Mouse (Mus musculus): ENCODE measurements at regions not wholly inside any gene's neighbourhood (a gene's known extent, or its start where the extent isn't known, plus 50 kb on each side); places are given as distances from the start of the nearest gene placed in this dataset.

DNA sequence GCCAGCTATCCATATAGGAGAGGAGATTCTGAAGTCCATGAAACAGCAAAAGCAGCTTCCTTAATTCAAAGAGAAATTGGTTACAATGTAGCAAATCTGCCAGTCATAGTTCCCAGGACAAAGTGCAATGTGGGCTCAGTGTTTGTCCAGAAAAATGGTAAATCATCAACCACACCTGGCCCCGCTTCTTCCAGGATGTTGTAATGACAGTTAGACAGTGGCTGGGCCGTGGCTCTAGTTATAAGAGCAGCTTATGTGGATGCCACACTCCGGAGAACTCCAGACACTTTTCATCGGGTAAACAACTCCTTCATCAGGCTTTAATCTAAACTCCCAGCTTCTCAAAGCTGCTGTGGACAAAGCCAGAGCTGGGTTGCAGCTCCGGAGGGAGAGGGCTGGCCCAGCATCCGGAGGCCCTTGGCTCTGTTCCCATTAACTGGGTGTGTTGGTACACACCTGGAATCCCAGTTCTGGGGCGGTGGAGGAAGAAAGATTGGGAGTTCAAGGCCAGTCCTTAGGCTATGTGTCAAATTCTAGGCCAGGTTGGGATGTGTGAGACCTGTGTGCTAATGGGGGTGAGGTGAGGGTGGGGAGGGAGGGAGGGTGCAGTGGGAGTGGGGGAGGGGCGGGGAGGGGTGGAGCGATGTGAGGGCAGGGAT is 142.9 kb upstream of the Plekha5 start:
- Histone ChIP-seq H3K4me3 (ENCODE audit: control insufficient read depth, low read depth, low read length) (no peak overlapping the region), H3K27me3 (ENCODE audit: control insufficient read depth, insufficient read depth, low read length) (no peaks in the 10 kb centered on the region), H3K36me3 (ENCODE audit: control insufficient read depth, insufficient read depth, low read length) (no peaks in the 10 kb centered on the region), H3K4me1 (ENCODE audit: control insufficient read depth, insufficient read depth, low read length) (peaks cover 2% of the 10 kb centered on the region; the same call in 1 of the 2 replicates), H3K27ac (ENCODE audit: control insufficient read depth, insufficient read depth, low read depth, low read length) (no peak overlapping the region)
- TF ChIP-seq POLR2A (IDR thresholded peaks at IDR 0.05; ENCODE audit: control insufficient read depth, low read depth, low read length) (no peak), CTCF (IDR thresholded peaks at IDR 0.05; ENCODE audit: control insufficient read depth, insufficient read depth, insufficient replicate concordance, low read depth, low read length) (no peak)

DNA sequence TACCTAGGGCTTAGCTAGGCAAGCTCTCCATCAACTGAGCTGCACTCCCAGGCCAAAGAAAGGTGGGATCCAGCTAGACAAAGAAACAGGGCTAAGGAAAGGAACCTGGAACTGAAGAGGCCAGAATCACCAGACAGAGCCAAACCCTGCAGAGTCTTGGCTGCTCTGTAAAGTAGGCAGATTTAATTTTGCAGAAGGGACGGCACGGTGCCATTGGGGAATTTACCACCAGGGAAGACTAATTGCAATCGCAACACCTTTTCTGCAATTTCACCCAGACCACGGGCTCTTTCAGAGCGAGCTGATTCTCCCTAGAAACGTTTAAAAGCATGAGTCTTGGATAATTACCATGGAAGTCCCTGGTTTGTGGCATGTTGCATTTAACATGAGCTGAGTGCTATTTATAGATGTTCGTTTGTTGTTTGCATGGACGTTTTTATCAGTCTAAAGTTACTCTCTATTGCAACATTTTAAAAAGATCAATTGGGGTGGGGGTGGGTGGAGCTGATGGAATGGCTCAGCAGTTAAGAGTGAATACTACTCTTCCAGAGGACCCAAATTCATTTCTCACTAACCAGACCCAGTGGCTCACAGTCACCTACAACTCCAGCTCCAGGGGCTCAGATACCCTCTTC is 144.0 kb upstream of the Plekha5 start:
- TF ChIP-seq POLR2A (IDR thresholded peaks at IDR 0.05; ENCODE audit: control insufficient read depth, low read depth, low read length) (no peak), CTCF (IDR thresholded peaks at IDR 0.05; ENCODE audit: control insufficient read depth, insufficient read depth, insufficient replicate concordance, low read depth, low read length) (no peak)
- no peaks in the 10 kb centered on the region for H3K36me3 ChIP-seq (ENCODE audit: control insufficient read depth, insufficient read depth, low read length)
- no peak overlapping the region for H3K4me3 ChIP-seq (ENCODE audit: control insufficient read depth, low read depth, low read length)
- H3K4me1 ChIP-seq (ENCODE audit: control insufficient read depth, insufficient read depth, low read length): peaks cover 2% of the 10 kb centered on the region; the same call in 1 of the 2 replicates
- no peak overlapping the region for H3K27ac ChIP-seq (ENCODE audit: control insufficient read depth, insufficient read depth, low read depth, low read length)
- no peaks in the 10 kb centered on the region for H3K27me3 ChIP-seq (ENCODE audit: control insufficient read depth, insufficient read depth, low read length)

DNA sequence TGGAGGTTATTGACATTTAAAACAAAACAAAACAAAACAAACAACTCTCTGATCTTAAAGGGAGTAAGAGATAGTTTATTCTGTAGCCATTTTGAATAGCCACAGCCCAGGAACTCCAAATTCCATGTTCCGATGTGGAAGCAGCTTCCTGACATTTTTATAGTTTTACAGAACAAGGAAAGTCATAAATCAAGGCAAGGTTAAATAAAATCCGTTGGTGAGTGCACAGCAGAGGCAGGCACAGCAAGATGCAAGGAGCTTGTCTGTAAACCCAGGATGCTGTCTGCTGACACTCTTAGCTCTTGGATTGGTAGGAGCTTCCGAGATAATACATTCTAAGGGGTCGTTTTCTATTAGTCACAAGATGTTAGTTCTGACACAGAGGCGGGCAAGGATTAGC is 145.1 kb upstream of the Plekha5 start:
- Histone ChIP-seq H3K4me3 (ENCODE audit: control insufficient read depth, low read depth, low read length) (no peak overlapping the region), H3K27me3 (ENCODE audit: control insufficient read depth, insufficient read depth, low read length) (no peaks in the 10 kb centered on the region), H3K27ac (ENCODE audit: control insufficient read depth, insufficient read depth, low read depth, low read length) (no peak overlapping the region), H3K4me1 (ENCODE audit: control insufficient read depth, insufficient read depth, low read length) (peaks cover 2% of the 10 kb centered on the region; the same call in 1 of the 2 replicates), H3K36me3 (ENCODE audit: control insufficient read depth, insufficient read depth, low read length) (no peaks in the 10 kb centered on the region)
- no peak for TF ChIP-seq CTCF (IDR thresholded peaks at IDR 0.05; ENCODE audit: control insufficient read depth, insufficient read depth, insufficient replicate concordance, low read depth, low read length)
- no peak for TF ChIP-seq POLR2A (IDR thresholded peaks at IDR 0.05; ENCODE audit: control insufficient read depth, low read depth, low read length)

DNA sequence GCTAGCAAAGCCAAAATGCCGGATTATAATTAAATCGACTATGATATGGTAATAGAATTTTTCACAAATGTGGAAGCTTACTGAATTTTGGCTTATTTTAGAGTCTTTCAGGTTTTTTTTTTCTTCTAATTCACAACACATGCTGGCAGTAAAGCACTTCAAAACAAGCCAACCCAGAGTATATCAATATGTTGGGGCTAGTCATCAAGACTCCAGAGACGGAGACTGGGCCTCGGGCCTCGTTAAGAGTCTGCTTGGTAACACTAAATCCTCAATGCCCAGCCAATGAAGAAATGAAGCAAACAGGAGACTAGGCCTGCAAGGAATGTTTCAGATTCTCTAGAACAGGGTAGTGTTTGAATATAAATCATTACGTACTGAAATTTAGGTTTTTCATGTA is 153.3 kb upstream of the Plekha5 start:
- TF ChIP-seq CTCF (IDR thresholded peaks at IDR 0.05; ENCODE audit: control insufficient read depth, insufficient read depth, insufficient replicate concordance, low read depth, low read length) (no peak), POLR2A (IDR thresholded peaks at IDR 0.05; ENCODE audit: control insufficient read depth, low read depth, low read length) (no peak)
- H3K4me3 ChIP-seq (ENCODE audit: control insufficient read depth, low read depth, low read length): no peak overlapping the region
- no peaks in the 10 kb centered on the region for H3K36me3 ChIP-seq (ENCODE audit: control insufficient read depth, insufficient read depth, low read length)
- no peak overlapping the region for H3K27ac ChIP-seq (ENCODE audit: control insufficient read depth, insufficient read depth, low read depth, low read length)
- no peaks in the 10 kb centered on the region for H3K4me1 ChIP-seq (ENCODE audit: control insufficient read depth, insufficient read depth, low read length)
- H3K27me3 ChIP-seq (ENCODE audit: control insufficient read depth, insufficient read depth, low read length): no peaks in the 10 kb centered on the region

DNA sequence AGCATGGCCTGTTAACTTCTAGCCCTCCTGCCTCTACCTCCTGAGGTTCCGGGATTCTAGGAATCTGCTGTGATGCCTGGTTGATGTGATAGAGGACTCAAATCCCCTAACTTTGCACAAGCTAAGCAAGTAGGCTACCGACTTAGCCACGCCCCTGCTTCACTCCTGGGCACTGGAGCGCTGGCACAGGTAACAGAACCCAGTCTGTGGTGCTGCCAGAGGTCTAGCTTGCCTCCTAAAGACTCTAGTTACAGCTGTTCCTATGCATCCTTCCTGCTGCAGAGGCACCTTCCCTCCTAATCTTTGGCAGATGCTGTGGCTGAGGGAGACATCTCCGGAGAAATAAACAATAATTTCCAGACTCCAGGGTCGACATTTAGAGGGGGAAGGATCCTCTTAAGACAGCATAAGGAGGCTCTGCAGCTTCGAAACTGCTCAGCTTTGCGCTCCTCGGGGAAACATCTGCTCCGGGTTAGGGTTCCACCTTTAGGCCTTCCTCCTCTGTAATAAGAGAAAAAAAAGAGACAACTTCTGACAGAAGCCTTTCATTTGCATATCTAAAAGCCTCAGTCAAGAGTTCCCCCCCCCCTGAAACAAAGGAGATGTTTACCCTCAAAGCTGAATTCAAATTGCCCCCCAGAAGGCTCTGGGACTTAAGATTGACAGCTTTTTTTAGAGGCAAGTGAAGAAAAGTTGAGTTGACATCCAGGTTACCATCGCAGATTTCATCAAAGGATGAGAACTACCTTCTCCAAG is 155.4 kb upstream of the Plekha5 start:
- H3K4me3 ChIP-seq (ENCODE audit: control insufficient read depth, low read depth, low read length): no peak overlapping the region
- no peak overlapping the region for H3K27ac ChIP-seq (ENCODE audit: control insufficient read depth, insufficient read depth, low read depth, low read length)
- H3K4me1 ChIP-seq (ENCODE audit: control insufficient read depth, insufficient read depth, low read length): no peaks in the 10 kb centered on the region
- H3K36me3 ChIP-seq (ENCODE audit: control insufficient read depth, insufficient read depth, low read length): no peaks in the 10 kb centered on the region
- no peaks in the 10 kb centered on the region for H3K27me3 ChIP-seq (ENCODE audit: control insufficient read depth, insufficient read depth, low read length)
- TF ChIP-seq CTCF (IDR thresholded peaks at IDR 0.05; ENCODE audit: control insufficient read depth, insufficient read depth, insufficient replicate concordance, low read depth, low read length): no peak
- no peak for TF ChIP-seq POLR2A (IDR thresholded peaks at IDR 0.05; ENCODE audit: control insufficient read depth, low read depth, low read length)

DNA sequence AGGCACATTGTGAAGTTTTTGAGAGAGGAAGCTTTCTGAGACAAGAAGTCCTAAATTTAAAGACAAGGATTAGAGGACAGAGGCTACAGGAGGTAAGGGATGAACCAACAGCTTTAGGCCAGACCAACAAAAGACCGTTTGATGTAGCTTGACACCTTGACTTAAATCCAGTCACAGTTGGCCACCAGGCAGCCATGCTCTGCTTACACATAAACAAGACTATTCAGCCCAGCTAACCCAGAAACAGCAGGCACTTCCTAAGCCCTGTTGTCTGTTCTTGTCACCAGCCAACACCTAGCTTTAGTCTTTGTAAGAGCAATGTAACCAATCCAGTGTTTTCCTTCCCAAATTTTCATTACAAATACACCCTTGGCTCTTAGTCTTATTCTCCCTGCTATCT is 159.9 kb upstream of the Plekha5 start:
- Histone ChIP-seq H3K4me3 (ENCODE audit: control insufficient read depth, low read depth, low read length) (no peak overlapping the region), H3K27ac (ENCODE audit: control insufficient read depth, insufficient read depth, low read depth, low read length) (no peak overlapping the region)
- no peak for TF ChIP-seq CTCF (IDR thresholded peaks at IDR 0.05; ENCODE audit: control insufficient read depth, insufficient read depth, insufficient replicate concordance, low read depth, low read length)

DNA sequence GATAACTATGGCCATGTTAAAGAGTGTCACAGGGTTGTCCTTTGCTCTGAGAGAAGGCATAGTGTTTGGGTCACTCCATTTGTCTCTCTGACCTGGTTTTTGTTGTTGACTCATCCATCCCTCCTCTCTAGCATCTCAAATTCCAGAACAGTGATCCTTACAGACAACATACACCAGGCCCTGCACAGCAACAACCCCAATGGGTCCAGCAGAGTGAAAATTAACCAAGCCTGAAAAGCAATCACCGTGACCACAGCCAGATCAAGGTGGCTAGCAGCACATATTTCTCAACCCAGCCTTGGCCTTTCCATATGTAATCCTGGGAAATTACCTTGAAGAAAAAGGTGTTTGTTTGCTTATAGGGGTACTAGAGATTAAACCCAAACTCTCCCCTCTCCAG is 162.0 kb upstream of the Plekha5 start:
- Histone ChIP-seq H3K36me3 (ENCODE audit: control insufficient read depth, insufficient read depth, low read length) (no peaks in the 10 kb centered on the region), H3K27ac (ENCODE audit: control insufficient read depth, insufficient read depth, low read depth, low read length) (no peak overlapping the region), H3K27me3 (ENCODE audit: control insufficient read depth, insufficient read depth, low read length) (no peaks in the 10 kb centered on the region), H3K4me1 (ENCODE audit: control insufficient read depth, insufficient read depth, low read length) (no peaks in the 10 kb centered on the region), H3K4me3 (ENCODE audit: control insufficient read depth, low read depth, low read length) (no peak overlapping the region)
- no peak for TF ChIP-seq CTCF (IDR thresholded peaks at IDR 0.05; ENCODE audit: control insufficient read depth, insufficient read depth, insufficient replicate concordance, low read depth, low read length)
- no peak for TF ChIP-seq POLR2A (IDR thresholded peaks at IDR 0.05; ENCODE audit: control insufficient read depth, low read depth, low read length)

More for the DNA sequence above, 159.9 kb upstream of the Plekha5 start:
- Histone ChIP-seq H3K27me3 (ENCODE audit: control insufficient read depth, insufficient read depth, low read length) (no peaks in the 10 kb centered on the region), H3K36me3 (ENCODE audit: control insufficient read depth, insufficient read depth, low read length) (no peaks in the 10 kb centered on the region), H3K4me1 (ENCODE audit: control insufficient read depth, insufficient read depth, low read length) (no peaks in the 10 kb centered on the region)

Measured in testis, adult 2 months (tissue).